Mouse (Mus musculus) bone marrow macrophage, adult 2 months (primary cell): ENCODE results near the gene Slbp.

Source experiments
- CTCF ChIP-seq: IDR thresholded peaks from 2 replicates; pipeline ENCODE4 v1.5.1; 2012; ENCODE audit warnings: low read depth, mild to moderate bottlenecking, low read length, moderate library complexity
- POLR2A ChIP-seq: IDR thresholded peaks from 2 replicates; pipeline ENCODE4 v1.6.1; 2012; ENCODE audit warnings: mild to moderate bottlenecking, low read depth, low read length, borderline replicate concordance

DNA sequence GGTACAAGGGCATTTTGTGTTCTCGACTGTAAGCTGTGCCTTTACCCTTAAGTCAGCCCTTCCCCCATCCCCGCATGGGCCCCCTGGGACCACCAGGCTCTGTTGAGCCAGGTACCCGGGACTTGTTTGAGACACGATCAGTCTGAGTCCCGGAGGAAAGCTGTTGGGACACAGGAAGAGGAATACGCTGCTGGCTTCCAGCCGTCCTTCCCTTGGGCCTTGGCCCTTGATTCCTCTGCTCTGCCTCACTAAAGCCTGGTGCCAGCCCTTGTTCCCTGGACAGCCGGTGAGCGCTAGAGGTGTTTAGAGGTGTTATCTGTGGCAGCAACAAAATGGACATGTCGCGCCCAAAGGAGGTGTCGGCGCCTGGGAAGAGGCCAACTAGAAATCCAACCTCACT is 47.6 kb upstream of the Slbp start:
- TF ChIP-seq CTCF (no peak), POLR2A (no peak)
